Mouse (Mus musculus): Measurements from ENCODE around the gene Rbm47. TPM values are rescaled to one million over a fixed set of nuclear protein-coding genes. Genes with fewer than 3 reads are reported as not detected.

The Rbm47 gene
- total and polyA plus RNA-seq, 2 experiments, result 47.4 to 63.5 TPM

DNA sequence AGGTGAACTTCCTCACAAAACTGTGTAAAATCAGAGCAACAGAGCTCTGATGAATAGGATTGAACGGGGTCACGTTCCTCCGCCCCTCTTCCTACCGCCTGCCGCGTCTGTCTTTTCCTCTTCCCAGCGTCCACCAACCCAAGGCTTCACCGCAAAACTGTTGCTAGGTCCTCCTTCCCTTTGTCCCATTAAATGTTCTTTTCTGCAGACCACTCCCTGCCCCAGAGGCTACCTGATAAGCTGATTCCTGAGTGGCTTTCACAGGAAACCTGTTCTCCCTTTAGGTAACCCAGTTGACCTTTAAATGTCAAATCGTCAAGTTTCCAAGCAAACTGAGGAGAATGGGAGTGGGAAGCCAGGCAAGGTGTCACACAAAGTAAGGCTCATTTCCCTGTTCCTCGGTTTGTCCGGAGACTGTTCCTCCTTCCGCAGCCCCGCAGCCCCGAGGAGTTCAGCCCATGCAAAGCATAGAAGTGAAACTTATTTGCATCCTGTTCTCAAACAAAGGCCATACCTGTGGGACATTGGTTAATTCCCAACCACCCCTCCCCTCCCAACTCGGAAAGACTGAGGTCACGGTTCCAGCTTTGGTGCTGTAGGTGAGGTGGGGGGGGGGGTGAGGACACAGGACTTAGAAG is 167.8 kb downstream of the Rbm47 start:
- TF ChIP-seq POLR2A (IDR thresholded peaks at IDR 0.05; ENCODE audit: extremely low read depth, insufficient read depth, low read length) (no peak), CTCF (IDR thresholded peaks at IDR 0.05; ENCODE audit: low read depth, low read length) (no peak)
- peaks cover 9% of the 10 kb centered on the region for H3K4me1 ChIP-seq (ENCODE audit: control insufficient read depth, insufficient read depth, low read length)
- no peaks in the 10 kb centered on the region for H3K79me2 ChIP-seq (ENCODE audit: control insufficient read depth, insufficient read depth, low read length)
- H3K36me3 ChIP-seq (ENCODE audit: control insufficient read depth, insufficient read depth, low read length), result no peaks in the 10 kb centered on the region
- DNase-seq (ENCODE audit: extremely low read depth, low read depth, low spot score), result no peak
- no peaks in the 10 kb centered on the region for H3K27me3 ChIP-seq (ENCODE audit: control insufficient read depth, insufficient read depth, low read length)
- no peak overlapping the region for H3K27ac ChIP-seq (replicated peaks; ENCODE audit: insufficient read depth, low read depth, low read length)
- H3K9ac ChIP-seq (ENCODE audit: low read depth, low read length), result no peak overlapping the region
- H3K4me3 ChIP-seq (ENCODE audit: insufficient read depth, low read depth, low read length), result no peak overlapping the region
- WGBS, result 15% methylated on average over 16 of the region's 16 CpGs

DNA sequence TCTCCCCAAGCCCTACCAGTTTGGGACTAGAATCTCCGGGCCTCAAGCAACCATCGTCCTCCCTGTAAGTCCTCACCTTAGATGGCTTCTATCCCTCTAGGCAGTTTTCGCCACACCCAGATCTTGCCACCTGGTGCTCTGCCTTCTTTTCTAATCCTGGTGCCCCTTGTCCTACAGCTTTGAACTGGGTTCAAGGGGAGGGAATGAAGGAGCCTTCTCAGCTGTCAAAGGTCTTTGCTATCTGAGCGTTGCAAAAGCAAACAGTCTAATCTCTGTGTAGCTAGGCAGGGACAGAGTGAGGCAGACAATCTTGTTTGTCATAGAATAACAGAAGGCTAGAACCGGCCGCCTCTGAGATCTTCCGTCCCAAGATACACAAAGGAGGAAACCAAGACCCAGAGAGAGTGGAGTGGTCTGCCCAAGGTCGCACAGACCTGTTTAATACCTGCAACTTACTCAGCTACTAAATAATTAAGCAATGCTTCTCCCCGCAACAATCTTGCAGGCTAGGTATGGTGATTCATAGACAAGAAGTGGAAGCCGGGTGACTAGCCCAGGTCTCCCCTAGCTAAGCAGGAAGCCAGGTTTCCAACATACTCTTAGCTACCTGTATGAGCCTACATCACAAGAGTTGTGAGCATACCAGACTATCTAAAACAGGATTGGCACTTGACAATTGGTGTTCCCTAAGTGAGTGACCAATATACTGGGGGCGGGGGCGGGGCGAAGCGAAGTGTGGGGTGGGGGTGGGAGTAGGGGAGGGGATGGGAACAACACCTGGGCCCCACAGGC is 168.6 kb downstream of the Rbm47 start, which contains the start of gene 9130230L23Rik:
Gene 9130230L23Rik (minus strand): TSS at position 152 of the 792 bp plus-strand sequence.
- TF ChIP-seq CTCF (IDR thresholded peaks at IDR 0.05; ENCODE audit: low read depth, low read length), result no peak
- TF ChIP-seq POLR2A (IDR thresholded peaks at IDR 0.05; ENCODE audit: extremely low read depth, insufficient read depth, low read length), result no peak
- Histone ChIP-seq H3K79me2 (ENCODE audit: control insufficient read depth, insufficient read depth, low read length) (no peaks in the 10 kb centered on the region), H3K4me1 (ENCODE audit: control insufficient read depth, insufficient read depth, low read length) (peaks cover 9% of the 10 kb centered on the region), H3K27me3 (ENCODE audit: control insufficient read depth, insufficient read depth, low read length) (no peaks in the 10 kb centered on the region), H3K27ac (replicated peaks; ENCODE audit: insufficient read depth, low read depth, low read length) (no peak within 1 kb of the TSS), H3K36me3 (ENCODE audit: control insufficient read depth, insufficient read depth, low read length) (no peaks in the 10 kb centered on the region), H3K4me3 (ENCODE audit: insufficient read depth, low read depth, low read length) (no peak within 1 kb of the TSS), H3K9ac (ENCODE audit: low read depth, low read length) (no peak within 1 kb of the TSS)
- DNase-seq (ENCODE audit: extremely low read depth, low read depth, low spot score), result no peak
- WGBS, result 35% methylated on average over 14 of the region's 14 CpGs

DNA sequence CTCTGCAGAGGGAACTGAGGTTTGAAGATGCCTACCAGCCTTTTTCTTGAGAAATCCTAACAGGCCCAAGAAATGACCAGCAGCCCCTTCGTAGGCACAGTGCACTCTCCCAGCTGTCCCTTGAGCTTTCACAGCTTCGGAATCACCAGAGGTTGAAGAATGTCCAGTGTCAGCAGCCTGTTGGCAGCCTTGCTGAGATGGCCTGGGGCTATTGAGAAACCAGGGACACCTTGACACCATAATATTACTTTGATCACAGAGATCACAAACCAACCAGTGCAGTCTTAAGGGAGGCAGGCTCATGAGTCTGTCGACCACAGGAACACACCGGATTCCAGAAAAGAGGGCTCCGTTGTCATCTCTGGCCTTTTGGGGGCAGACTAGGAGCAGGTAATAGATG is 171.7 kb downstream of the Rbm47 start:
- Histone ChIP-seq H3K4me3 (ENCODE audit: insufficient read depth, low read depth, low read length) (no peak overlapping the region), H3K79me2 (ENCODE audit: control insufficient read depth, insufficient read depth, low read length) (no peaks in the 10 kb centered on the region), H3K27me3 (ENCODE audit: control insufficient read depth, insufficient read depth, low read length) (no peaks in the 10 kb centered on the region), H3K9ac (ENCODE audit: low read depth, low read length) (no peak overlapping the region), H3K27ac (replicated peaks; ENCODE audit: insufficient read depth, low read depth, low read length) (no peak overlapping the region), H3K4me1 (ENCODE audit: control insufficient read depth, insufficient read depth, low read length) (peaks cover 9% of the 10 kb centered on the region), H3K36me3 (ENCODE audit: control insufficient read depth, insufficient read depth, low read length) (no peaks in the 10 kb centered on the region)
- WGBS, result 55% methylated on average over 5 of the region's 5 CpGs
- TF ChIP-seq POLR2A (IDR thresholded peaks at IDR 0.05; ENCODE audit: extremely low read depth, insufficient read depth, low read length) (no peak), CTCF (IDR thresholded peaks at IDR 0.05; ENCODE audit: low read depth, low read length) (no peak)
- DNase-seq (ENCODE audit: extremely low read depth, low read depth, low spot score), result peak; percentile 62

DNA sequence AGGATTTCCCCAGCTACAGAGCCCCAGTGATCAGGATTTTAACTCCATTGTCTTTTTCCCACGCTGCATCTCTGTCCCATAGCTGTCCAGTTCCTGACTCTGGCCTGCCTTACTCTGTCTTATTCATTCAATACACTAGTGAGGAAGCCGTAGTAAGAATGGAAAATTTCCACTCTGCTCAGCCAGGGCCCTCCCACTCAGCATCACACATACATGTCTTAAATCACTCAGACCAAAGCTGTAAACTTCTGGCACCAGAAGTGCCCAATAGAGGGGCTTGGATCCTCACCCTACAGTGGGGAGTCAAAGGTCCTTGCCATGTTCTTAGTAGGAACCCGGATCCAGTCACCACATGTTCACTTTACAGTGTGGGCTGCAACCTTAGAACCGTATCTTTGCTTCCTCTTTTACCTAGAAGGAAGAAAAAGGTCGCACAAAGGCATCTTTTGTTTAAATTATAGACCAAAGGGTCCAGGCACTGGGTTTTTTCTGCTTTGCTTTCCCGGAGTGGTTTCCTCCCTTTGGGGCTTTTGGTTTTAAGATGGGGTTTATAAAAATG is 172.3 kb downstream of the Rbm47 start:
- Histone ChIP-seq H3K4me1 (ENCODE audit: control insufficient read depth, insufficient read depth, low read length) (peaks cover 9% of the 10 kb centered on the region), H3K9ac (ENCODE audit: low read depth, low read length) (no peak overlapping the region), H3K4me3 (ENCODE audit: insufficient read depth, low read depth, low read length) (no peak overlapping the region), H3K36me3 (ENCODE audit: control insufficient read depth, insufficient read depth, low read length) (no peaks in the 10 kb centered on the region), H3K79me2 (ENCODE audit: control insufficient read depth, insufficient read depth, low read length) (no peaks in the 10 kb centered on the region), H3K27ac (replicated peaks; ENCODE audit: insufficient read depth, low read depth, low read length) (no peak overlapping the region), H3K27me3 (ENCODE audit: control insufficient read depth, insufficient read depth, low read length) (no peaks in the 10 kb centered on the region)
- DNase-seq (ENCODE audit: extremely low read depth, low read depth, low spot score), result no peak
- 78% methylated on average over 6 of the region's 6 CpGs for WGBS
- no peak for TF ChIP-seq POLR2A (IDR thresholded peaks at IDR 0.05; ENCODE audit: extremely low read depth, insufficient read depth, low read length)
- TF ChIP-seq CTCF (IDR thresholded peaks at IDR 0.05; ENCODE audit: low read depth, low read length), result no peak

DNA sequence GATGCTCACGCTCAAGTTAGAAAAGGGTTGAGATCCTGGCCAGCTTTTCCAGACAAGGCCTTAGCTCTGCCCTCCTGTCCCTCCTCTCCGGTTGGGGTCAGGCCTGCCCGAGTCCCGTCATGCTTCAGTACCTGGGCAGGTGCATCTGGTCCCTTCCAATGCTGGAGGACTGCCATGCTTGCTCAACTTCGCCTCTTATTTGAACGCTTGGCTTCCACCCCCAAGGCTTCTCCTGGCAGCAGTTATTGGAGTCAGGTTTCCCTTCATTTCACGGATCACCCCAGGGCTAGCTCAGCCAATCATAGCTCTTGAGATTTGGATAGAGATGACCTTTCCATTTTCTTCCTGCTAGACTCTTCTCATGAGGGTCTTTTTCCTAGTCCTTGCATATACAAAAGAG is 172.8 kb downstream of the Rbm47 start:
- Histone ChIP-seq H3K79me2 (ENCODE audit: control insufficient read depth, insufficient read depth, low read length) (no peaks in the 10 kb centered on the region), H3K27me3 (ENCODE audit: control insufficient read depth, insufficient read depth, low read length) (no peaks in the 10 kb centered on the region), H3K4me1 (ENCODE audit: control insufficient read depth, insufficient read depth, low read length) (peaks cover 6% of the 10 kb centered on the region), H3K9ac (ENCODE audit: low read depth, low read length) (no peak overlapping the region), H3K36me3 (ENCODE audit: control insufficient read depth, insufficient read depth, low read length) (no peaks in the 10 kb centered on the region), H3K27ac (replicated peaks; ENCODE audit: insufficient read depth, low read depth, low read length) (no peak overlapping the region), H3K4me3 (ENCODE audit: insufficient read depth, low read depth, low read length) (no peak overlapping the region)
- TF ChIP-seq POLR2A (IDR thresholded peaks at IDR 0.05; ENCODE audit: extremely low read depth, insufficient read depth, low read length) (no peak), CTCF (IDR thresholded peaks at IDR 0.05; ENCODE audit: low read depth, low read length) (no peak)
- DNase-seq (ENCODE audit: extremely low read depth, low read depth, low spot score), result peak; percentile 90
- WGBS, result 28% methylated on average over 7 of the region's 7 CpGs
